Mouse (Mus musculus) erythroblast, embryonic 14.5 days (primary cell): ENCODE data around the gene Prpf6.

Experiments
- GATA1 ChIP-seq: IDR thresholded peaks from 2 replicates; pipeline ENCODE4 v1.6.1; 2012; ENCODE audit warnings: low read length, inconsistent platforms, mixed read lengths
- TAL1 ChIP-seq: IDR thresholded peaks from 3 replicates; pipeline ENCODE4 v1.6.1; 2012; ENCODE audit warnings: low read length, inconsistent platforms, mixed read lengths

DNA sequence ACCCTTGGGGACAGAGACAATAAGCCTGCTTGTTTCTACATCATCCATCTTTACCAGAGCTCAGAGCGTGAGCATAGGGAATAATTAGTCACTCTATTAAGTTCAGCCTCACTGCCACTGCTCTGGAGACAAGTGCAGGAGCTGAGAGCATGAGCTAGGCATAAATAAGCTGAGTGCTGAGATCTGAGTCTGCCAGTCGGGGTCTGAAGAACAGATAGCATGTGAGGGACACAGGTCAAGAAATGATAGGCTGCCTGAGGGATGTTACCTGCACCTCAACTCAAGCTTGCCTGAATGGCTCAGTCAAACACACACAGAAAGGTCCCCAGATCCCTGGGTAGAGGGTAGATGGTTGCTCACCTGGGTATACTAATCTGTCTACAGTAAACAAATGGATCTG, 14.5 kb upstream of the Prpf6 start:
- TF ChIP-seq GATA1 (no peak), TAL1 (no peak)
